Mouse (Mus musculus): ENCODE data around the gene Pcbp3. TPM values are rescaled to one million over a fixed set of nuclear protein-coding genes. Genes with fewer than 3 reads are reported as not detected.

The Pcbp3 gene
- polyA plus RNA-seq, 1 experiment from 2014 or later, result 34.9 TPM

DNA sequence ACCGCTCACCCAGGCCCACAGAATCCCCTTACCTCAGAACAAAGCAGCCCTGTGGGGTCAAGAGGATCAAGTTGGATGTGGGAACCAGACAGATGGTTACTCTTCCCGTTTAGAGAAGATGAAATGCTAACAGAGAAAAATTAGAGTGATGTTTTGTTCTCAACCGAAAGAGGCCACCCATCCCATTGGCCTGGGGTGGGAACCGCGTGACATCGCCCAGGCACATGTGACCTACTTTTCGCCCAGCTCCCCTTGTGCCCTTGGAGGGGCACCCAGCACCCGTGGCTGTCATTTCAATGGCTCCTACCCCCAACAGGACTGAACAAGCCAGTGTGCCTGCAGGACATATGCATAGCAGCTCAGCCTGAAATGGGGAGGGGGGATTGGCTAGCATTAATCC, 139.0 kb downstream of the Pcbp3 start:
- ATAC-seq (ENCODE audit: low read depth), result no peak

DNA sequence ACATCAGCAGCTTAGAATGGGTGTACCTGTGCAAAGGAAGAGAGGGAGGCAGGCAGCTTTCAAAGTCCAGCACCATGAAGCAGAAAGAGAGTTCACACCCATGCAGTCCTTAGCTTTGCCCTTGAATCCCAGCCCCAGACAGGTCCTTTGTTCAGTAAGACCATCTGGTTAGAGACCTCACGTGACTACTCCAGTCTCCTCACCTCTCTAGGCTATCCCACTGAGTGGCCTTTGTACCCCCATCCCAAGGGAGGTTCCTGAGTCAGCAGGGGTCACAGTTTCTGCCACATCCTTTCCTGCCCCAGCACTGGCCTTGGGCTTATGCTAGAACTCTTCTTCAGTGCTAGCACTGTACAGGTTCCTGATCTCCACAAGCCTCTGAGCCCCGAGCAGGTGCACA, 142.4 kb downstream of the Pcbp3 start:
- Histone ChIP-seq H3K27me3 (ENCODE audit: control insufficient read depth, insufficient read depth, low read depth, low read length) (no peaks in the 10 kb centered on the region), H3K9ac (ENCODE audit: low read length) (no peak overlapping the region), H3K4me1 (replicated peaks; ENCODE audit: control insufficient read depth, insufficient read depth, low read length) (no peaks in the 10 kb centered on the region), H3K4me3 (ENCODE audit: low read length) (no peak overlapping the region), H3K4me2 (ENCODE audit: low read depth, low read length) (no peak overlapping the region), H3K9me3 (ENCODE audit: control insufficient read depth, low read length) (no peaks in the 10 kb centered on the region), H3K27ac (ENCODE audit: low read length) (no peak overlapping the region), H3K36me3 (ENCODE audit: control insufficient read depth, insufficient read depth, low read length) (no peaks in the 10 kb centered on the region)
- ATAC-seq (ENCODE audit: low read depth), result no peak
- 63% methylated on average over 2 of the region's 2 CpGs for WGBS

More for the DNA sequence above, 139.0 kb downstream of the Pcbp3 start:
- Histone ChIP-seq H3K4me3 (ENCODE audit: low read length) (no peak overlapping the region), H3K27ac (ENCODE audit: low read length) (no peak overlapping the region), H3K36me3 (ENCODE audit: control insufficient read depth, insufficient read depth, low read length) (no peaks in the 10 kb centered on the region), H3K9me3 (ENCODE audit: control insufficient read depth, low read length) (no peaks in the 10 kb centered on the region), H3K4me1 (replicated peaks; ENCODE audit: control insufficient read depth, insufficient read depth, low read length) (no peaks in the 10 kb centered on the region), H3K9ac (ENCODE audit: low read length) (no peak overlapping the region), H3K4me2 (ENCODE audit: low read depth, low read length) (no peak overlapping the region), H3K27me3 (ENCODE audit: control insufficient read depth, insufficient read depth, low read depth, low read length) (no peaks in the 10 kb centered on the region)
- WGBS, result 85% methylated on average over 8 of the region's 8 CpGs

GRCm38 (mm10) chr10:76818337-76818736, 143.3 kb downstream of the Pcbp3 start:
- H3K4me1 ChIP-seq (replicated peaks; ENCODE audit: control insufficient read depth, insufficient read depth, low read length), result no peaks in the 10 kb centered on the region
- no peaks in the 10 kb centered on the region for H3K27me3 ChIP-seq (ENCODE audit: control insufficient read depth, insufficient read depth, low read depth, low read length)
- 93% methylated on average over 2 of the region's 2 CpGs for WGBS
- H3K36me3 ChIP-seq (ENCODE audit: control insufficient read depth, insufficient read depth, low read length), result no peaks in the 10 kb centered on the region
- no peak overlapping the region for H3K9ac ChIP-seq (ENCODE audit: low read length)
- no peak overlapping the region for H3K4me3 ChIP-seq (ENCODE audit: low read length)
- no peaks in the 10 kb centered on the region for H3K9me3 ChIP-seq (ENCODE audit: control insufficient read depth, low read length)
- H3K4me2 ChIP-seq (ENCODE audit: low read depth, low read length), result no peak overlapping the region
- no peak overlapping the region for H3K27ac ChIP-seq (ENCODE audit: low read length)
- ATAC-seq (ENCODE audit: low read depth), result no peak

DNA sequence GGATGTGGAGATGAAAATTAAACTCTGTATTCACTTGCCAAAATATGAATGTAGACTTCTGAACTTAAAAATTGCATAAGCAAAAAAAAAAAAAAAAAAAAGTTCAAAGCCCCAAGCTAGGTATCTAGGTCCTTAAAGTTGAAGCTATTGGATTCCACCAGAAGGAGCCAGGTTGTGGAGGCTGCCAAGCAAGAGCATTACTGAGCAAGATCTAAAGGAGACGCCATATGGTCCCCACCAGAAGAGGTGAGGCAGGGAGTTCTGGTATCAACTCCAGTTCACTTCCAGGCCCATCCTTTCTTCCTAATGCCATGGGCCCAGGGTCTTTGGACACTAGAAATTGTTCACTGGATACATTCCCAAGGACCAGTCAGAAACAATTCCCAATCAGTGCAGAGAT, 144.8 kb downstream of the Pcbp3 start:
- WGBS, result 86% methylated on average over 1 of the region's 1 CpGs
- H3K4me2 ChIP-seq (ENCODE audit: low read depth, low read length), result no peak overlapping the region

DNA sequence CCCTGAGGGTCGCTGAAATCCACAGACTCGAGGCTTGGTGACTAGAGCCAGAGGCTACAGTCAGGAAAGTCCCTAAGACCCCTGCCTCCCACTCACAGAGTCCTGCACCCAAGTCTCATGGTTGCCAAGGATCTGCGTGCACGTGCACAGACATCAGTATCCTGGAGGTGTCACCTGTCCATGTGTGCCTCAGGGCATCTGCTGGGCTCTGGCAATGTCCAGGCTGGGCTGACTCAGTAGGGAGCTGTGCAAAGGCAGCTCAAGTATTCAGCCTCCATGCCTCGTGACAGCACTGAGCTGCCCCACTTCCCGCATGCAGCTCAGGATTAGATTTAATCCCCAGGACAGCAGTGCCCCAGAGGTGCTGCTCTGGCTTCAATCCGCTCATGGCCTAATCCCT, 145.3 kb downstream of the Pcbp3 start:
- no peaks in the 10 kb centered on the region for H3K4me1 ChIP-seq (replicated peaks; ENCODE audit: control insufficient read depth, insufficient read depth, low read length)
- H3K27ac ChIP-seq (ENCODE audit: low read length), result no peak overlapping the region
- H3K4me2 ChIP-seq (ENCODE audit: low read depth, low read length), result no peak overlapping the region
- no peaks in the 10 kb centered on the region for H3K27me3 ChIP-seq (ENCODE audit: control insufficient read depth, insufficient read depth, low read depth, low read length)
- 61% methylated on average over 7 of the region's 7 CpGs for WGBS
- no peaks in the 10 kb centered on the region for H3K36me3 ChIP-seq (ENCODE audit: control insufficient read depth, insufficient read depth, low read length)
- no peak overlapping the region for H3K9ac ChIP-seq (ENCODE audit: low read length)
- ATAC-seq (ENCODE audit: low read depth), result no peak
- no peak overlapping the region for H3K4me3 ChIP-seq (ENCODE audit: low read length)
- no peaks in the 10 kb centered on the region for H3K9me3 ChIP-seq (ENCODE audit: control insufficient read depth, low read length)

More for the DNA sequence above, 144.8 kb downstream of the Pcbp3 start:
- no peak for ATAC-seq (ENCODE audit: low read depth)
- H3K4me3 ChIP-seq (ENCODE audit: low read length), result no peak overlapping the region
- no peaks in the 10 kb centered on the region for H3K9me3 ChIP-seq (ENCODE audit: control insufficient read depth, low read length)
- no peaks in the 10 kb centered on the region for H3K36me3 ChIP-seq (ENCODE audit: control insufficient read depth, insufficient read depth, low read length)
- no peak overlapping the region for H3K9ac ChIP-seq (ENCODE audit: low read length)
- no peaks in the 10 kb centered on the region for H3K27me3 ChIP-seq (ENCODE audit: control insufficient read depth, insufficient read depth, low read depth, low read length)
- H3K4me1 ChIP-seq (replicated peaks; ENCODE audit: control insufficient read depth, insufficient read depth, low read length), result no peaks in the 10 kb centered on the region
- H3K27ac ChIP-seq (ENCODE audit: low read length), result no peak overlapping the region

DNA sequence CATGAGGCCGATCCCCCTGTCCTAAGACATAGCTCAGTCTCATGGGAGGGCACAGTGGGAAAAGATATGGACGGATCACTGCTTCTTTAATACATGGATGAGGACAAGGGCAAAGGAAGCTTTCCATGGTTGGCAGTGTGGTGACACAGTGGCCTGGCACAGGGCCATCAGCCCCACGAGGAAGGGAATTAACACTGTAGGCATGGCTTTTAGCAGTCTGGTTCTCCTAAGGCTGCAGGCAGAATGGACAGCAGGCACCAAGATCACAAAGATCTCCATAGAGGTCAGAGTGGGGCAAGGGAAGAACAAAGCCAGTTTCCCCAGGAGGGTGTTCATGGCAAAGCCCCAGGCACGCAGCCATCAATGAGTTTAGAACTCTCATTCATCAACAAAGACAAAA, 146.2 kb downstream of the Pcbp3 start:
- H3K36me3 ChIP-seq (ENCODE audit: control insufficient read depth, insufficient read depth, low read length), result no peaks in the 10 kb centered on the region
- H3K4me3 ChIP-seq (ENCODE audit: low read length), result no peak overlapping the region
- no peak overlapping the region for H3K9ac ChIP-seq (ENCODE audit: low read length)
- ATAC-seq (ENCODE audit: low read depth), result no peak
- H3K4me1 ChIP-seq (replicated peaks; ENCODE audit: control insufficient read depth, insufficient read depth, low read length), result no peaks in the 10 kb centered on the region
- WGBS, result 68% methylated on average over 4 of the region's 4 CpGs
- H3K27ac ChIP-seq (ENCODE audit: low read length), result no peak overlapping the region
- no peaks in the 10 kb centered on the region for H3K9me3 ChIP-seq (ENCODE audit: control insufficient read depth, low read length)
- H3K27me3 ChIP-seq (ENCODE audit: control insufficient read depth, insufficient read depth, low read depth, low read length), result no peaks in the 10 kb centered on the region
- no peak overlapping the region for H3K4me2 ChIP-seq (ENCODE audit: low read depth, low read length)

- Histone ChIP-seq H3K36me3 (ENCODE audit: control insufficient read depth, insufficient read depth, low read length) (no peaks in the 10 kb centered on the region), H3K4me1 (replicated peaks; ENCODE audit: control insufficient read depth, insufficient read depth, low read length) (no peaks in the 10 kb centered on the region), H3K4me2 (ENCODE audit: low read depth, low read length) (no peak overlapping the region), H3K9ac (ENCODE audit: low read length) (no peak overlapping the region), H3K4me3 (ENCODE audit: low read length) (no peak overlapping the region), H3K27me3 (ENCODE audit: control insufficient read depth, insufficient read depth, low read depth, low read length) (no peaks in the 10 kb centered on the region), H3K9me3 (ENCODE audit: control insufficient read depth, low read length) (no peaks in the 10 kb centered on the region), H3K27ac (ENCODE audit: low read length) (no peak overlapping the region)
- no peak for ATAC-seq (ENCODE audit: low read depth)
- 76% methylated on average over 8 of the region's 8 CpGs for WGBS
These were observed 146.9 kb downstream of the Pcbp3 start for GRCm38 (mm10) chr10:76814811-76815210.

DNA sequence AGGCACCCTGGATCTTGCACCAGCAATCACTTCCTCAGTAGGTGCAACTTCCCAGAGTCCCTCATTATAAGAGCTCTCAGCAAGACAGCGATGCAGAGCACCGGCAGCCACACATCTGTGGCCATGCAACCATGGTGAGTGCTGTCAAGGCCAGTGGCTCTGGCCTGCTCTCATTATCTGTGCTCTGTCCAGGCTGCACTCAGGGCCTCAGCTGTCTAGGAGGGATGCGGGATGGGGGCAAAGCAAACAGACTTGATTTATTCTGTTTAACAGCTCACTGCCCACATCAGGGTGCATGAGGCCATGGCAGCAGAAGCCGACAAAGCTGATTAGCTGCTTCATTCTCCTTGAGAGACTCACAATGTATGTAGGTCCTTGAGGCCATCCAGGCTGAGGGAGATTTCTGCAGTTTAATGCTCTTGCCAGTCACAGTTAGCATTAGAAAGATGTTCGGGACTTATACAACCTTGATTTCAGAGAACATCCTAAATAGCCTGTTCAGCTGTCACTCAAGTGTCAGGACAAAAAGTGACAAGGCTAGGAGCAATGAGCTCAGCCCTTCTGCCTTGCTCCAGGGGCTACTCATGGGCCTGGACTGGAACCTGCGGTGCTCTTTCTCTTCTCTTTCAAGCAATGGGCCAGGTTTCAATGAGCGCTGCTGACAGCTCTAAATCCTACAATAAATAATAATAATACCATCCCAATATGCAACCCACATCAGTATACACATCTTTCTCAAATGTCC, 151.6 kb downstream of the Pcbp3 start:
- H3K27ac ChIP-seq (ENCODE audit: low read length), result no peak overlapping the region
- no peak overlapping the region for H3K4me3 ChIP-seq (ENCODE audit: low read length)
- H3K36me3 ChIP-seq (ENCODE audit: control insufficient read depth, insufficient read depth, low read length), result no peaks in the 10 kb centered on the region
- H3K27me3 ChIP-seq (ENCODE audit: control insufficient read depth, insufficient read depth, low read depth, low read length), result no peaks in the 10 kb centered on the region
- no peak for ATAC-seq (ENCODE audit: low read depth)
- no peaks in the 10 kb centered on the region for H3K9me3 ChIP-seq (ENCODE audit: control insufficient read depth, low read length)
- no peak overlapping the region for H3K4me2 ChIP-seq (ENCODE audit: low read depth, low read length)
- WGBS, result 72% methylated on average over 7 of the region's 7 CpGs
- no peak overlapping the region for H3K9ac ChIP-seq (ENCODE audit: low read length)
- H3K4me1 ChIP-seq (replicated peaks; ENCODE audit: control insufficient read depth, insufficient read depth, low read length), result no peaks in the 10 kb centered on the region

DNA sequence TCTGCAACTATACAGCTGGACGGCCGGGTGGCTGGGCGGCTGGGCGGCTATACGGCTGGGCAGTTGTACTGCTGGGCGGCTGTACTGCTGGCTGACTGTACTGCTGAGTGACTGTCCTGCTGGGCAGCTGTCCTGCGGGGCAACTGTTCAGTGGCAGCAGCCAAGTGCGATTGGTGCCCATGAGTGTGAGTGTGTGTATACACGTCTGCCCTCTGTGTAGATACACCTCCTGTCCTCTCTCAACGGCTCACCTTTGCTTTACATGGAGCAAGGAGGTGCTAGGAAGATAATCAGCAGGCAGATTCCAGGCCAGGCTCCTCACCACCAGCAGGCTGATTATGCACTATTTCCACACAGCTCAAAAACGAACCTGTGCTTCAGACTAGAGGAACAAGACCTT, 152.2 kb downstream of the Pcbp3 start:
- Histone ChIP-seq H3K36me3 (ENCODE audit: control insufficient read depth, insufficient read depth, low read length) (no peaks in the 10 kb centered on the region), H3K4me1 (replicated peaks; ENCODE audit: control insufficient read depth, insufficient read depth, low read length) (no peaks in the 10 kb centered on the region), H3K27ac (ENCODE audit: low read length) (no peak overlapping the region), H3K4me2 (ENCODE audit: low read depth, low read length) (no peak overlapping the region), H3K27me3 (ENCODE audit: control insufficient read depth, insufficient read depth, low read depth, low read length) (no peaks in the 10 kb centered on the region), H3K4me3 (ENCODE audit: low read length) (no peak overlapping the region), H3K9me3 (ENCODE audit: control insufficient read depth, low read length) (no peaks in the 10 kb centered on the region), H3K9ac (ENCODE audit: low read length) (no peak overlapping the region)
- WGBS, result 82% methylated on average over 11 of the region's 11 CpGs
- no peak for ATAC-seq (ENCODE audit: low read depth)

All from lung, embryonic 16.5 days (tissue).